9 mouse cellular contexts compared by ENCODE assay signal in the genomic region with DNA sequence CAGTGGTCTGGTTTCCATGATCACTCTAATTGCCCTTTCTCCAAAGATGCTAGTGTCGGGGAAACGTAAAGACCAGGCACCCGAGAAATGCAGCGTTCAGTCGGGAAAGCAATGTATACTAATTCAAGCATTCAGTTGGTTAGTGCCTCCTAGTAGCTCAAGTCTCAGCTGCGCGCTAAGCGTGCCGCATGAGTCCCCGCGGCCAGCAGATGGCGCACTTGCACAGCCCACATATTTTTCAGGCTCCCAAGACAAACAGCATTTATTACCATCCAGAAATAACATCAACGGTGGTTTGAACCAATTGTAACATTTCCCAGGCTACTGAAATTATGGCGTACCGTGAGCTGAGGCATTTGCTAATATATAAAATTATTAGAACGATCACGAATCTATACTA.
DNase-seq lines count a peak whose midpoint lies in the region; ATAC-seq and TF ChIP-seq lines count a peak whose summit lies in the region.
"Had no signal": no experiment of that assay in that cellular context is flagged by ENCODE, and none has a peak within 500 bp of the region (broad histone marks: within the 10 kb centered on the region; RNA-seq: fewer than 3 reads in every experiment).

No protein-coding gene starts in this region.

- ATAC-seq in hindbrain, embryonic 11.5 days (ENCODE audit: low FRiP score), result peak; percentile 67

- WGBS in hindbrain, embryonic 11.5 days, result 16% methylated on average over 17 of the region's 17 CpGs

- H3K9ac ChIP-seq in ES-E14 (ENCODE audit: insufficient read depth, low read depth, low read length, poor library complexity, severe bottlenecking), result no peak overlapping the region
- no peak overlapping the region for H3K9ac ChIP-seq in hindbrain, embryonic 11.5 days (ENCODE audit: low read depth, low read length)
- H3K9ac ChIP-seq: limb, embryonic 13.5 days had no signal

- H3K4me2 ChIP-seq in hindbrain, embryonic 11.5 days (replicated peaks; ENCODE audit: low read depth, low read length), result no peak overlapping the region
- H3K4me2 ChIP-seq: limb, embryonic 13.5 days had no signal

- no peaks in the 10 kb centered on the region for H3K36me3 ChIP-seq in ES-E14 (ENCODE audit: control insufficient read depth, insufficient read depth, low read length, poor library complexity, severe bottlenecking)
- H3K36me3 ChIP-seq in hindbrain, embryonic 11.5 days (ENCODE audit: control insufficient read depth, insufficient read depth, low read length), result no peaks in the 10 kb centered on the region
- H3K36me3 ChIP-seq: limb, embryonic 13.5 days had no signal

- no peaks in the 10 kb centered on the region for H3K4me1 ChIP-seq in ES-E14 (ENCODE audit: control insufficient read depth in 2 of 2, insufficient read depth in 2 of 2, low read length in 2 of 2, poor library complexity in 1 of 2)
- H3K4me1 ChIP-seq in hindbrain, embryonic 11.5 days (replicated peaks; ENCODE audit: control insufficient read depth, insufficient read depth, low read length), result no peaks in the 10 kb centered on the region
- H3K4me1 ChIP-seq: limb, embryonic 13.5 days had no signal

- H3K27ac ChIP-seq in ES-E14 (ENCODE audit: insufficient read depth, low read depth, low read length, poor library complexity, severe bottlenecking), result no peak overlapping the region
- no peak overlapping the region for H3K27ac ChIP-seq in hindbrain, embryonic 11.5 days (ENCODE audit: low read depth, low read length)
- H3K27ac ChIP-seq: limb, embryonic 13.5 days had no signal

- H3K9me3 ChIP-seq in ES-E14 (ENCODE audit: control insufficient read depth, insufficient read depth, low read depth, low read length), result no peaks in the 10 kb centered on the region
- H3K9me3 ChIP-seq in hindbrain, embryonic 11.5 days (ENCODE audit: control insufficient read depth, low read length), result no peaks in the 10 kb centered on the region
- H3K9me3 ChIP-seq: limb, embryonic 13.5 days had no signal

- no peaks in the 10 kb centered on the region for H3K27me3 ChIP-seq in hindbrain, embryonic 11.5 days (ENCODE audit: control insufficient read depth, insufficient read depth, low read length)

- in situ Hi-C loops in ES-E14 (cut with MboI; ENCODE audit: low sequenced_read_pairs in 2 of 2, unreplicated experiment in 2 of 2), result loop anchor here in 1 of 2 experiments (10.0 to 25.0 kb wide), 2 partner anchors 346 to 579 kb away; no protein-coding TSS in a partner anchor

- peak; percentile 47 for DNase-seq in ES-E14 (ENCODE audit: low read depth, low spot score)
- DNase-seq in brain, adult 2 months (ENCODE audit: low read depth, low spot score), result peak; percentile 85
- DNase-seq in fibroblast of lung, adult 2 months (ENCODE audit: low read depth), result peak; percentile 22
- peak; percentile 89 for DNase-seq in hindbrain, embryonic 11.5 days (ENCODE audit: low spot score)
- DNase-seq in layer of hippocampus, adult 9-11 months, result peak; percentile 72
- DNase-seq in lung, postnatal 25 days (ENCODE audit: low spot score), result peak; percentile 58
- DNase-seq in right cerebral cortex, adult 18-20 months, result peak; percentile 80
- peak; percentile 54 to 83 for DNase-seq in urinary bladder, postnatal 4 days (ENCODE audit: low spot score in 2 of 2)

- no peak overlapping the region for H3K4me3 ChIP-seq in ES-E14 (ENCODE audit: insufficient read depth in 1 of 2, low read depth in 1 of 2, low read length in 2 of 2, poor library complexity in 1 of 2, severe bottlenecking in 1 of 2)
- H3K4me3 ChIP-seq in hindbrain, embryonic 11.5 days (ENCODE audit: low read depth, low read length), result no peak overlapping the region
- H3K4me3 ChIP-seq: limb, embryonic 13.5 days had no signal

TF ChIP-seq in ES-E14, 5 proteins besides CTCF, POLR2A, EP300 and RAD21:
- TF ChIP-seq CHD2 (IDR thresholded peaks at IDR 0.05; ENCODE audit: low read depth, low read length) (no peak), ZC3H11A (IDR thresholded peaks at IDR 0.05; ENCODE audit: borderline replicate concordance, low read depth, low read length) (peak; percentile 88)
TF ChIP-seq in ES-E14: peak in this region for 1.

Comparison
In these comparisons a context has a peak if more than half of its experiments do, and no peak if none do; other contexts are left out.
1. DNase-seq: peak in every context shown above with its lines; median percentile 89 in hindbrain, embryonic 11.5 days; 85 in brain, adult 2 months; 80 in right cerebral cortex, adult 18-20 months; 72 in layer of hippocampus, adult 9-11 months; 68 in urinary bladder, postnatal 4 days; 58 in lung, postnatal 25 days; 47 in ES-E14; 22 in fibroblast of lung, adult 2 months.